Mouse (Mus musculus) liver, embryonic 14.5 days (tissue): ENCODE results near the gene Cmas. TPM values are rescaled to one million over a fixed set of nuclear protein-coding genes. Genes with fewer than 3 reads are reported as not detected.

Source experiments
- ATAC-seq: fragments of 200-750 bp; cut with Nextera tagmentation; 2 replicates; pipeline ENCODE4 v1.8.0; 2017; ENCODE audit warnings: moderate number of reproducible peaks, mild to moderate bottlenecking, moderate library complexity; ENCODE audit not compliant: insufficient read depth
- DNase-seq, 3 experiments: peaks; one replicate each; pipeline ENCODE4 v3.0.0-alpha.2; 2012 to 2013; ENCODE audit warnings: low read depth in 3 of 3, low spot score in 3 of 3
- H3K27ac ChIP-seq: fragments of 300-500 bp; sonication (generic); 2 replicates; pipeline ENCODE4 v1.5.1; 2014; ENCODE audit warnings: moderate library complexity, mild to moderate bottlenecking, control low read depth, inconsistent platforms
- H3K27me3 ChIP-seq: fragments of 300-500 bp; sonication (generic); 2 replicates; pipeline ENCODE4 v1.6.1; 2014; ENCODE audit warnings: mild to moderate bottlenecking, low read length, moderate library complexity; ENCODE audit not compliant: control insufficient read depth, insufficient read depth
- H3K36me3 ChIP-seq: fragments of 300-500 bp; sonication (generic); replicated peaks from 2 replicates; pipeline ENCODE4 v1.6.1; 2014; ENCODE audit warnings: low read depth; ENCODE audit not compliant: control insufficient read depth, insufficient read depth
- H3K4me1 ChIP-seq, 2 experiments: fragments of 200-500 bp in 1 of 2; fragments of 300-500 bp in 1 of 2; sonication (generic) in 1 of 2; replicated peaks; 2 replicates each; pipeline ENCODE4 v1.6.1; 2012 to 2014; ENCODE audit warnings: antibody characterized with exemption in 1 of 2, inconsistent platforms in 1 of 2, low read length in 1 of 2; ENCODE audit not compliant: control insufficient read depth in 2 of 2, insufficient read depth in 2 of 2
- H3K4me2 ChIP-seq: fragments of 300-500 bp; sonication (generic); 2 replicates; pipeline ENCODE4 v1.6.1; 2014; ENCODE audit warnings: low read depth, mild to moderate bottlenecking, control low read depth, moderate library complexity
- H3K4me3 ChIP-seq, 2 experiments: fragments of 200-500 bp in 1 of 2; fragments of 300-500 bp in 1 of 2; sonication (generic) in 1 of 2; 2 replicates each; pipeline ENCODE4 v1.5.1; 2012 to 2014; ENCODE audit warnings: low read depth in 2 of 2, low read length in 2 of 2, mild to moderate bottlenecking in 2 of 2, control low read depth in 1 of 2, inconsistent platforms in 1 of 2, moderate library complexity in 1 of 2; ENCODE audit not compliant: insufficient read depth in 1 of 2
- H3K9ac ChIP-seq: fragments of 300-500 bp; sonication (generic); replicated peaks from 2 replicates; pipeline ENCODE4 v1.6.1; 2014; ENCODE audit warnings: mild to moderate bottlenecking, control low read depth, moderate library complexity
- H3K9me3 ChIP-seq: fragments of 300-500 bp; sonication (generic); 2 replicates; pipeline ENCODE4 v1.6.1; 2016; ENCODE audit warnings: low read length, mixed read lengths; ENCODE audit not compliant: control insufficient read depth
- CTCF ChIP-seq: IDR thresholded peaks from 2 replicates; pipeline ENCODE4 v1.5.1; 2016; ENCODE audit warnings: antibody characterized with exemption, low read depth, control low read depth
- EP300 ChIP-seq: IDR thresholded peaks from 2 replicates; pipeline ENCODE4 v1.6.1; 2016; ENCODE audit warnings: antibody characterized with exemption, low read depth
- WGBS: fragments of 180-500 bp; shearing (Covaris S2); extraction: QIAGEN DNeasy Blood & Tissue Kit; methylation state at CpG from one replicate; pipeline ENCODE4 v1.1.7; 2014; ENCODE audit not compliant: insufficient replicate concordance; 5-methylcytosine and 5-hydroxymethylcytosine counted together
- polyA plus RNA-seq, 2 experiments: library from polyadenylated mRNA; depleted of rRNA in 1 of 2; stranded (reverse) in 1 of 2; unstranded in 1 of 2; fragments of >200 nt; fragmentation: Nextera tagmentation in 1 of 2; extraction: Ambion mirVana in 1 of 2; gene quantifications; 2 replicates each; pipeline versions ENCODE4 v1.2.1 to v1.2.3; 2012 to 2014

Gene Cmas
- polyA plus RNA-seq (2012; rRNA removed), result 43.3 and 80.7 TPM in 2 replicates
- 176 and 181 TPM in 2 replicates for polyA plus RNA-seq (2014; fragmentation: Nextera tagmentation; extraction: Ambion mirVana)

- TF ChIP-seq CTCF, result no peak
- TF ChIP-seq EP300, result no peak
- H3K4me3 ChIP-seq, result peak within 1 kb of the TSS; percentile 80 to 87
- no peaks in the 10 kb centered on the region for H3K9me3 ChIP-seq
- H3K9ac ChIP-seq, result peak within 1 kb of the TSS; percentile 86
- H3K4me1 ChIP-seq, result peaks cover 11 to 31% of the 10 kb centered on the region in 2 experiments
- peak within 1 kb of the TSS; percentile 70 for H3K4me2 ChIP-seq
- peak; percentile 86 for ATAC-seq
- H3K36me3 ChIP-seq, result peaks cover 33% of the 10 kb centered on the region
- DNase-seq, result peak; percentile 76 to 77 (median 76)
- H3K27ac ChIP-seq, result peak within 1 kb of the TSS; percentile 86
- under 1% methylated on average over 68 of the region's 68 CpGs for WGBS
- no peaks in the 10 kb centered on the region for H3K27me3 ChIP-seq
These were observed at the start of gene Cmas for GRCm38 (mm10) chr6:142756507-142757333. TSS of gene Cmas (plus strand) at chr6:142756686.

- no peaks in the 10 kb centered on the region; the same call in 1 of the 2 replicates for H3K27me3 ChIP-seq
- DNase-seq, result no peak
- no peaks in the 10 kb centered on the region for H3K36me3 ChIP-seq
- no peaks in the 10 kb centered on the region for H3K4me1 ChIP-seq
- H3K9ac ChIP-seq, result no peak overlapping the region
- H3K27ac ChIP-seq, result no peak overlapping the region
- no peak for ATAC-seq
- TF ChIP-seq CTCF (peak; percentile 70), EP300 (no peak)
- 42% methylated on average over 3 of the region's 3 CpGs for WGBS
- no peak overlapping the region for H3K4me2 ChIP-seq
- no peak overlapping the region for H3K4me3 ChIP-seq
- H3K9me3 ChIP-seq, result no peaks in the 10 kb centered on the region
These were observed 49.8 kb upstream of the Cmas start for GRCm38 (mm10) chr6:142706688-142707087.

- Histone ChIP-seq H3K9ac (no peak overlapping the region), H3K4me2 (no peak overlapping the region), H3K27me3 (no peaks in the 10 kb centered on the region), H3K27ac (no peak overlapping the region), H3K4me3 (no peak overlapping the region), H3K9me3 (no peaks in the 10 kb centered on the region), H3K36me3 (no peaks in the 10 kb centered on the region), H3K4me1 (no peaks in the 10 kb centered on the region)
- no peak for TF ChIP-seq EP300
- TF ChIP-seq CTCF, result no peak
- 50% methylated on average over 6 of the region's 6 CpGs for WGBS
- ATAC-seq (no peak), DNase-seq (no peak)
These were observed 48.1 kb upstream of the Cmas start for GRCm38 (mm10) chr6:142708369-142708768.

GRCm38 (mm10) chr6:142710690-142711089 lies 45.8 kb upstream of the Cmas start:
- Histone ChIP-seq H3K27me3 (no peaks in the 10 kb centered on the region), H3K4me3 (no peak overlapping the region), H3K9ac (no peak overlapping the region), H3K27ac (no peak overlapping the region), H3K36me3 (no peaks in the 10 kb centered on the region), H3K4me1 (no peaks in the 10 kb centered on the region), H3K9me3 (no peaks in the 10 kb centered on the region), H3K4me2 (no peak overlapping the region)
- TF ChIP-seq CTCF, result no peak
- no peak for DNase-seq
- 54% methylated on average over 6 of the region's 6 CpGs for WGBS
- ATAC-seq, result no peak

GRCm38 (mm10) chr6:142711106-142711505 lies 45.4 kb upstream of the Cmas start:
- Histone ChIP-seq H3K9me3 (no peaks in the 10 kb centered on the region), H3K27ac (no peak overlapping the region), H3K4me2 (no peak overlapping the region), H3K4me3 (no peak overlapping the region), H3K4me1 (no peaks in the 10 kb centered on the region), H3K36me3 (no peaks in the 10 kb centered on the region), H3K9ac (no peak overlapping the region), H3K27me3 (no peaks in the 10 kb centered on the region)
- TF ChIP-seq EP300, result no peak
- TF ChIP-seq CTCF, result no peak
- 48% methylated on average over 4 of the region's 4 CpGs for WGBS
- ATAC-seq, result no peak
- DNase-seq, result no peak
